Mouse (Mus musculus): ENCODE results near the gene Gas7.

DNA sequence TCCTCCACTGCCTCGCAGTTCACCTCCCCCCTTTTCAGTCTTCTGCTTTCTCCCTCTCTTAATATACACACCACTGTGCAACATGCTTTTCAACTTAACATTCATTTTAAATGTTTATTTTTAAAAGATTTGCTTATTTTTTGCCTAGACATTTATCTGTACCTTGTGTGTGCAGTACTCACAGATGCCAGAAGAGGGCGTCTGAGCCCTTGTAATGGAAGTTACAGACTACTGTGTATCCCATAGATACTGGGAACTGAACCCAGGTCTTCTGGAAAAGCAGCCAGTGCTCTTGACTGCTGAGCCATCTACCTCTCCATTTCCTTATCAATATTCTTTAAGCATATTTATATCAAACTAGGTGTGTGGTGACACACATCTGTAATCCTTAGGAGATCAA lies 62.5 kb downstream of the Gas7 start:
- TF ChIP-seq POLR2A (IDR thresholded peaks at IDR 0.05; ENCODE audit: extremely low read depth, insufficient read depth, low read length) (no peak), CTCF (IDR thresholded peaks at IDR 0.05; ENCODE audit: extremely low read depth, insufficient read depth, low read length) (no peak)
